Mouse (Mus musculus) bone marrow, adult 2 months (tissue): ENCODE measurements around the gene Serpina3j. TPM values are rescaled to one million over a fixed set of nuclear protein-coding genes. Genes with fewer than 3 reads are reported as not detected.

ENCODE experiments used
- H3K27ac ChIP-seq: fragments of 200-500 bp; 2 replicates; pipeline ENCODE4 v1.5.1; 2012; ENCODE audit warnings: low read depth, mild to moderate bottlenecking, control low read depth, inconsistent platforms, low read length; ENCODE audit not compliant: control insufficient read depth, poor library complexity, insufficient read depth
- H3K4me1 ChIP-seq: fragments of 200-500 bp; 2 replicates; pipeline ENCODE4 v1.6.1; 2011; ENCODE audit warnings: low read length; ENCODE audit not compliant: control insufficient read depth, insufficient read depth
- H3K4me3 ChIP-seq: fragments of 200-500 bp; replicated peaks from 2 replicates; pipeline ENCODE3; 2011; ENCODE audit warnings: mild to moderate bottlenecking, low read depth, low read length, control low read depth; ENCODE audit not compliant: control insufficient read depth
- CTCF ChIP-seq: fragments of 200-500 bp; IDR thresholded peaks from 2 replicates; pipeline ENCODE4 v1.5.1; 2011; ENCODE audit warnings: low read length, control low read depth; ENCODE audit not compliant: control insufficient read depth, insufficient read depth
- POLR2A ChIP-seq: fragments of 200-500 bp; IDR thresholded peaks from 2 replicates; pipeline ENCODE4 v1.6.1; 2011; ENCODE audit warnings: low read depth, mild to moderate bottlenecking, control low read depth, low read length, borderline replicate concordance; ENCODE audit not compliant: control insufficient read depth
- WGBS: fragments of 180-500 bp; shearing (Covaris S2); methylation state at CpG from one replicate; pipeline ENCODE4 v1.1.7; 2018; 5-methylcytosine and 5-hydroxymethylcytosine counted together
- polyA plus RNA-seq: library from polyadenylated mRNA; stranded (reverse); fragments of >200 nt; gene quantifications from 2 replicates; pipeline ENCODE4 v1.2.4, GENCODE M21; 2011; ENCODE audit warnings: low replicate concordance; ENCODE audit not compliant: missing spikeins, insufficient read depth, insufficient read length

Serpina3j gene
- polyA plus RNA-seq, 1 experiment, result not detected

GRCm38 (mm10) chr12:104356006-104356405, 41.7 kb downstream of the Serpina3j start:
- 20% methylated on average over 3 of the region's 3 CpGs for WGBS
- H3K27ac ChIP-seq, result no peak overlapping the region
- no peak overlapping the region for H3K4me3 ChIP-seq
- TF ChIP-seq POLR2A (no peak), CTCF (no peak)
- no peaks in the 10 kb centered on the region; the same call in 1 of the 2 replicates for H3K4me1 ChIP-seq

DNA sequence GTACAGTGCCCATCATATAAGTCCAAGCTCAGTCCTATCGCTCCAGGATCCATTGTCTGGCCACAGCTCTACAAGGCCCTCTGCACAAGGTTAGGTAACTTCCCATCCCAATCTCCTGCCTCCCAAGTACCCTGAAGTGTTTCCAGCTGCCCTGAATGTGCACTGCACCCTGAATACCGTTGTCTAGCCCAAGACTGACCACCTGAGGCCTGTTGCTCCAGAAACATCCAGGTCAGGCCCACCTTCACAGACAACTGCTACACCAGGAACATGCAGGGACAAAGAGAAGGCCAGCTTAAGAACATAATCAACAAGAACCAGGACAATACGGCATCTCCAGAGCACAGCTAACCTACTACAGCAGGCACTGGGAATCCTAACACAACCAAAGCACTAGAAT, 55.6 kb downstream of the Serpina3j start:
- WGBS, result 81% methylated on average over 3 of the region's 3 CpGs
- Histone ChIP-seq H3K4me3 (no peak overlapping the region), H3K27ac (no peak overlapping the region), H3K4me1 (no peaks in the 10 kb centered on the region)
- TF ChIP-seq CTCF (no peak), POLR2A (no peak)

Other genes with a start within 250 kb of the Serpina3j start
- not detected in 2 replicates for gene Serpina5, start 213.4 kb upstream of the Serpina3j start, polyA plus RNA-seq
- gene Serpina3a, start 201.8 kb upstream of the Serpina3j start, polyA plus RNA-seq, result not detected in 2 replicates
- gene Serpina3b, start 186.6 kb upstream of the Serpina3j start, polyA plus RNA-seq, result 1.7 TPM in 1 of 2 replicates, not detected in the other
- 1.3 and 2.2 TPM in 2 replicates for gene Serpina3c, start 160.7 kb upstream of the Serpina3j start, polyA plus RNA-seq
- gene Serpina3f, start 100.0 kb upstream of the Serpina3j start, polyA plus RNA-seq, result 4.2 and 8.1 TPM in 2 replicates
- 20.8 and 31.2 TPM in 2 replicates for gene Serpina3g, start 78.3 kb upstream of the Serpina3j start, polyA plus RNA-seq
- gene Serpina3i, start 51.4 kb upstream of the Serpina3j start, polyA plus RNA-seq, result not detected in 2 replicates
- gene Serpina3k, start 23.9 kb downstream of the Serpina3j start, polyA plus RNA-seq, result 10.8 and 39.1 TPM in 2 replicates
- gene Serpina3m, start 23.9 kb downstream of the Serpina3j start, polyA plus RNA-seq, result 2.2 TPM in 1 of 2 replicates, not detected in the other
- 2.8 and 5.5 TPM in 2 replicates for gene Serpina3n, start 92.2 kb downstream of the Serpina3j start, polyA plus RNA-seq
- not detected in 2 replicates for gene Gsc, start 158.8 kb downstream of the Serpina3j start, polyA plus RNA-seq